Mouse (Mus musculus) activated CD4-positive, CD25-positive, alpha-beta regulatory T cell, adult 9 weeks (primary cell): ENCODE data around the gene Mcm3. TPM values are rescaled to one million over a fixed set of nuclear protein-coding genes. Genes with fewer than 3 reads are reported as not detected.

Source experiments
- polyA plus RNA-seq: library from polyadenylated mRNA; unstranded; fragments of 100-300 nt; shearing (Covaris generic); gene quantifications from one replicate; pipeline ENCODE4 v1.2.1, GENCODE M21; 2017

Mcm3 gene
- polyA plus RNA-seq = 72.6 TPM

GRCm38 (mm10) chr1:20819771-20820605 lies at the start of gene Mcm3:
TSS of gene Mcm3 (minus strand) at chr1:20820312.

GRCm38 (mm10) chr1:20790517-20790916 lies 29.6 kb downstream of the Mcm3 start, which contains the start of gene Il17f:
TSS of gene Il17f (minus strand) at chr1:20790617.

Other genes starting within 250 kb of the Mcm3 start
- gene Pkhd1, start 202.2 kb downstream of the Mcm3 start, polyA plus RNA-seq = not detected
- gene Il17a, start 89.4 kb downstream of the Mcm3 start, polyA plus RNA-seq = not detected
- gene Il17f, start 29.7 kb downstream of the Mcm3 start, polyA plus RNA-seq = not detected
- 9.1 TPM for gene Paqr8, start 70.3 kb upstream of the Mcm3 start, polyA plus RNA-seq
- 0.46 TPM for gene Efhc1, start 131.3 kb upstream of the Mcm3 start, polyA plus RNA-seq